ENCODE assay signal across 9 mouse cellular contexts in genomic region chr14:123533000-123533399, GRCm38 (mm10).
"Had no signal": no experiment of that assay in that cellular context is flagged by ENCODE, and none has a peak within 500 bp of the region (broad histone marks: within the 10 kb centered on the region; RNA-seq: fewer than 3 reads in every experiment).

No protein-coding gene starts in this region.

- H3K27me3 ChIP-seq: liver, embryonic 15.5 days; neural tube, embryonic 12.5 days had no signal

- ATAC-seq: lung, postnatal 0 days had no signal

- DNase-seq: kidney, postnatal 10 days; lung, adult 2 months; lung, postnatal 36 days; midbrain, embryonic 14.5 days; right cerebral cortex, postnatal 14 days; thymus, postnatal 36 days had no signal
